Mouse (Mus musculus): ENCODE results near the gene Upp1.

DNA sequence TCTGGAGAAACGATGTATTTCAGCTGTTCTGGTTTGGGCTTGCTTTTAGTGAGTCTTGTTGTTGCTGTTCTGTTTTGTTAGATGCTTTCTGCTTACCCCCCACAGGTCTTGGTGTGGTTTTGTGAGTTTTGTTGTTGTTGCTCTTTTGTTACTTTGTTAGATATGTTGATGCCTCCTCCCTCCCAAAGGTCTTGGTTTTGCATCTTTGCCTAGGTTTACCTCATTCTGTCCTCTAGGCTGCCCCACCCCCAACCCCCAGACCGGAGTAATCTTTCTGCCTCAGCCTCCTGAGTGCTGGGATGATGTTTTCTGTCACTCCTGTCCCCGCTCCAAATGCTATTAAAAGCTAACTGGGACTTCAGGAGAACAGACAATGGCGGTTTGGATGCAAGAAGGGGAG, 4.4 kb downstream of the Upp1 start:
- TF ChIP-seq POLR2A (IDR thresholded peaks at IDR 0.05; ENCODE audit: control insufficient read depth, extremely low read depth, insufficient read depth, low read length, poor library complexity) (no peak), CTCF (IDR thresholded peaks at IDR 0.05; ENCODE audit: borderline replicate concordance, control insufficient read depth, extremely low read depth, insufficient read depth, low read length, poor library complexity) (no peak)
